Mouse (Mus musculus): ENCODE measurements around the gene Slc2a13.
A peak's percentile ranks its signal among the peaks of the same experiment; 100 is the strongest.

Gene Slc2a13

GRCm38 (mm10) chr15:91502235-91502634 lies 70.8 kb downstream of the Slc2a13 start:
- no peak for DNase-seq (ENCODE audit: low spot score in 2 of 2)

- DNase-seq (ENCODE audit: low spot score in 2 of 2), result no peak
Observed at GRCm38 (mm10) chr15:91495014-91495413, 78.0 kb downstream of the Slc2a13 start.

GRCm38 (mm10) chr15:91479924-91480615 lies 93.0 kb downstream of the Slc2a13 start:
- no peak for DNase-seq (ENCODE audit: low spot score in 2 of 2)

GRCm38 (mm10) chr15:91477766-91478165 lies 95.3 kb downstream of the Slc2a13 start:
- DNase-seq (ENCODE audit: low spot score in 2 of 2), result peak; percentile 3 to 23

- no peak for DNase-seq (ENCODE audit: low spot score in 2 of 2)
Observed at GRCm38 (mm10) chr15:91473690-91474409, 99.2 kb downstream of the Slc2a13 start.

GRCm38 (mm10) chr15:91465331-91465730 lies 107.7 kb downstream of the Slc2a13 start:
- DNase-seq (ENCODE audit: low spot score in 2 of 2), result no peak

- DNase-seq (ENCODE audit: low spot score in 2 of 2), result no peak
Observed at GRCm38 (mm10) chr15:91463857-91464435, 109.1 kb downstream of the Slc2a13 start.

GRCm38 (mm10) chr15:91463026-91463661 lies 109.9 kb downstream of the Slc2a13 start:
- DNase-seq (ENCODE audit: low spot score in 2 of 2), result peak in 1 of 2 experiments; percentile 15

- no peak for DNase-seq (ENCODE audit: low spot score in 2 of 2)
Observed at GRCm38 (mm10) chr15:91461940-91462339, 111.1 kb downstream of the Slc2a13 start.

GRCm38 (mm10) chr15:91457202-91457601 lies 115.9 kb downstream of the Slc2a13 start:
- DNase-seq (ENCODE audit: low spot score in 2 of 2), result no peak

- no peak for DNase-seq (ENCODE audit: low spot score in 2 of 2)
Observed at GRCm38 (mm10) chr15:91445399-91445798, 127.7 kb downstream of the Slc2a13 start.

- no peak for DNase-seq (ENCODE audit: low spot score in 2 of 2)
Observed at GRCm38 (mm10) chr15:91443449-91443848, 129.6 kb downstream of the Slc2a13 start.

- no peak for DNase-seq (ENCODE audit: low spot score in 2 of 2)
Observed at GRCm38 (mm10) chr15:91439883-91440282, 133.2 kb downstream of the Slc2a13 start.

- no peak for DNase-seq (ENCODE audit: low spot score in 2 of 2)
Observed at GRCm38 (mm10) chr15:91425426-91425825, 147.6 kb downstream of the Slc2a13 start.

- no peak for DNase-seq (ENCODE audit: low spot score in 2 of 2)
Observed at GRCm38 (mm10) chr15:91406979-91407378, 166.1 kb downstream of the Slc2a13 start.

GRCm38 (mm10) chr15:91395165-91395564 lies 177.9 kb downstream of the Slc2a13 start:
- no peak for DNase-seq (ENCODE audit: low spot score in 2 of 2)

- DNase-seq (ENCODE audit: low spot score in 2 of 2), result no peak
Observed at GRCm38 (mm10) chr15:91383694-91384093, 189.4 kb downstream of the Slc2a13 start.

- DNase-seq (ENCODE audit: low spot score in 2 of 2), result no peak
Observed at GRCm38 (mm10) chr15:91382606-91383005, 190.5 kb downstream of the Slc2a13 start.

GRCm38 (mm10) chr15:91381864-91382263 lies 191.2 kb downstream of the Slc2a13 start:
- DNase-seq (ENCODE audit: low spot score in 2 of 2), result no peak

- DNase-seq (ENCODE audit: low spot score in 2 of 2), result no peak
Observed at GRCm38 (mm10) chr15:91378751-91379325, 194.2 kb downstream of the Slc2a13 start.

GRCm38 (mm10) chr15:91377568-91377967 lies 195.5 kb downstream of the Slc2a13 start:
- DNase-seq (ENCODE audit: low spot score in 2 of 2), result no peak

- no peak for DNase-seq (ENCODE audit: low spot score in 2 of 2)
Observed at GRCm38 (mm10) chr15:91377105-91377504, 196.0 kb downstream of the Slc2a13 start.

Data from urinary bladder, adult 18-20 months (tissue).